Mouse (Mus musculus): ENCODE measurements at regions not wholly inside any gene's neighbourhood (a gene's known extent, or its start where the extent isn't known, plus 50 kb on each side); places are given as distances from the start of the nearest gene placed in this dataset.

GRCm38 (mm10) chr1:181287166-181287565 lies 65.3 kb upstream of the Cnih3 start:
- whole genome bisulfite sequencing: 91% methylated on average over 1 of the region's 1 CpGs
- no peak for DNase-seq
- H3K4me1 ChIP-seq (replicated peaks; ENCODE audit: control insufficient read depth, insufficient read depth, low read length): no peaks in the 10 kb centered on the region

GRCm38 (mm10) chr1:181289385-181290035 lies 62.9 kb upstream of the Cnih3 start:
- no peaks in the 10 kb centered on the region for H3K36me3 ChIP-seq (ENCODE audit: control insufficient read depth, insufficient read depth, low read length)
- 86% methylated on average over 13 of the region's 13 CpGs for WGBS
- no peaks in the 10 kb centered on the region for H3K27me3 ChIP-seq (ENCODE audit: control insufficient read depth, insufficient read depth, low read length)
- no peak overlapping the region for H3K4me3 ChIP-seq (ENCODE audit: control insufficient read depth, insufficient read depth, low read length)
- TF ChIP-seq POLR2A (IDR thresholded peaks at IDR 0.05; ENCODE audit: control insufficient read depth, extremely low read depth, insufficient read depth, low read length, poor library complexity): no peak
- no peak for TF ChIP-seq CTCF (IDR thresholded peaks at IDR 0.05; ENCODE audit: borderline replicate concordance, control insufficient read depth, extremely low read depth, insufficient read depth, low read length, poor library complexity)
- H3K27ac ChIP-seq (ENCODE audit: control insufficient read depth, insufficient read depth, low read length): no peak overlapping the region
- no peak for DNase-seq
- 0 out of 2 replicates have a peak, but pooled peaks cover 2% of the 10 kb centered on the region for H3K4me1 ChIP-seq (replicated peaks; ENCODE audit: control insufficient read depth, insufficient read depth, low read length)

More at GRCm38 (mm10) chr1:181287166-181287565, 65.3 kb upstream of the Cnih3 start:
- no peak overlapping the region for H3K4me3 ChIP-seq (ENCODE audit: control insufficient read depth, insufficient read depth, low read length)
- TF ChIP-seq CTCF (IDR thresholded peaks at IDR 0.05; ENCODE audit: borderline replicate concordance, control insufficient read depth, extremely low read depth, insufficient read depth, low read length, poor library complexity) (no peak), POLR2A (IDR thresholded peaks at IDR 0.05; ENCODE audit: control insufficient read depth, extremely low read depth, insufficient read depth, low read length, poor library complexity) (no peak)
- no peak overlapping the region for H3K27ac ChIP-seq (ENCODE audit: control insufficient read depth, insufficient read depth, low read length)
- H3K27me3 ChIP-seq (ENCODE audit: control insufficient read depth, insufficient read depth, low read length): no peaks in the 10 kb centered on the region
- no peaks in the 10 kb centered on the region for H3K36me3 ChIP-seq (ENCODE audit: control insufficient read depth, insufficient read depth, low read length)

- Histone ChIP-seq H3K4me3 (ENCODE audit: control insufficient read depth, insufficient read depth, low read length) (no peak overlapping the region), H3K27ac (ENCODE audit: control insufficient read depth, insufficient read depth, low read length) (no peak overlapping the region), H3K4me1 (replicated peaks; ENCODE audit: control insufficient read depth, insufficient read depth, low read length) (0 out of 2 replicates have a peak, but pooled peaks cover 2% of the 10 kb centered on the region), H3K27me3 (ENCODE audit: control insufficient read depth, insufficient read depth, low read length) (no peaks in the 10 kb centered on the region), H3K36me3 (ENCODE audit: control insufficient read depth, insufficient read depth, low read length) (no peaks in the 10 kb centered on the region)
- DNase-seq: no peak
- WGBS: 96% methylated on average over 6 of the region's 6 CpGs
- TF ChIP-seq POLR2A (IDR thresholded peaks at IDR 0.05; ENCODE audit: control insufficient read depth, extremely low read depth, insufficient read depth, low read length, poor library complexity) (no peak), CTCF (IDR thresholded peaks at IDR 0.05; ENCODE audit: borderline replicate concordance, control insufficient read depth, extremely low read depth, insufficient read depth, low read length, poor library complexity) (no peak)
These were observed 61.2 kb upstream of the Cnih3 start for GRCm38 (mm10) chr1:181291202-181291601.

GRCm38 (mm10) chr1:181291966-181292365 lies 60.5 kb upstream of the Cnih3 start:
- no peak overlapping the region for H3K4me3 ChIP-seq (ENCODE audit: control insufficient read depth, insufficient read depth, low read length)
- no peak for DNase-seq
- WGBS: 77% methylated on average over 5 of the region's 5 CpGs
- H3K4me1 ChIP-seq (replicated peaks; ENCODE audit: control insufficient read depth, insufficient read depth, low read length): 0 out of 2 replicates have a peak, but pooled peaks cover 2% of the 10 kb centered on the region
- no peaks in the 10 kb centered on the region for H3K36me3 ChIP-seq (ENCODE audit: control insufficient read depth, insufficient read depth, low read length)
- no peaks in the 10 kb centered on the region for H3K27me3 ChIP-seq (ENCODE audit: control insufficient read depth, insufficient read depth, low read length)
- no peak overlapping the region for H3K27ac ChIP-seq (ENCODE audit: control insufficient read depth, insufficient read depth, low read length)
- TF ChIP-seq CTCF (IDR thresholded peaks at IDR 0.05; ENCODE audit: borderline replicate concordance, control insufficient read depth, extremely low read depth, insufficient read depth, low read length, poor library complexity) (no peak), POLR2A (IDR thresholded peaks at IDR 0.05; ENCODE audit: control insufficient read depth, extremely low read depth, insufficient read depth, low read length, poor library complexity) (no peak)

GRCm38 (mm10) chr1:181293079-181293865 lies 59.2 kb upstream of the Cnih3 start:
- 0 out of 2 replicates have a peak, but pooled peaks cover 2% of the 10 kb centered on the region for H3K4me1 ChIP-seq (replicated peaks; ENCODE audit: control insufficient read depth, insufficient read depth, low read length)
- WGBS: 91% methylated on average over 16 of the region's 16 CpGs
- TF ChIP-seq POLR2A (IDR thresholded peaks at IDR 0.05; ENCODE audit: control insufficient read depth, extremely low read depth, insufficient read depth, low read length, poor library complexity) (no peak), CTCF (IDR thresholded peaks at IDR 0.05; ENCODE audit: borderline replicate concordance, control insufficient read depth, extremely low read depth, insufficient read depth, low read length, poor library complexity) (no peak)
- no peak overlapping the region for H3K4me3 ChIP-seq (ENCODE audit: control insufficient read depth, insufficient read depth, low read length)
- no peak overlapping the region for H3K27ac ChIP-seq (ENCODE audit: control insufficient read depth, insufficient read depth, low read length)
- H3K36me3 ChIP-seq (ENCODE audit: control insufficient read depth, insufficient read depth, low read length): no peaks in the 10 kb centered on the region
- no peaks in the 10 kb centered on the region for H3K27me3 ChIP-seq (ENCODE audit: control insufficient read depth, insufficient read depth, low read length)
- DNase-seq: no peak

GRCm38 (mm10) chr1:181295651-181296050 lies 56.8 kb upstream of the Cnih3 start:
- DNase-seq: no peak
- H3K4me1 ChIP-seq (replicated peaks; ENCODE audit: control insufficient read depth, insufficient read depth, low read length): peaks cover 14% of the 10 kb centered on the region
- H3K27me3 ChIP-seq (ENCODE audit: control insufficient read depth, insufficient read depth, low read length): no peaks in the 10 kb centered on the region
- H3K36me3 ChIP-seq (ENCODE audit: control insufficient read depth, insufficient read depth, low read length): no peaks in the 10 kb centered on the region
- H3K27ac ChIP-seq (ENCODE audit: control insufficient read depth, insufficient read depth, low read length): no peak overlapping the region
- whole genome bisulfite sequencing: 87% methylated on average over 4 of the region's 4 CpGs
- no peak for TF ChIP-seq CTCF (IDR thresholded peaks at IDR 0.05; ENCODE audit: borderline replicate concordance, control insufficient read depth, extremely low read depth, insufficient read depth, low read length, poor library complexity)
- no peak for TF ChIP-seq POLR2A (IDR thresholded peaks at IDR 0.05; ENCODE audit: control insufficient read depth, extremely low read depth, insufficient read depth, low read length, poor library complexity)
- H3K4me3 ChIP-seq (ENCODE audit: control insufficient read depth, insufficient read depth, low read length): no peak overlapping the region
